Mouse (Mus musculus): Measurements from ENCODE around the gene Sbk3.

Gene Sbk3

DNA sequence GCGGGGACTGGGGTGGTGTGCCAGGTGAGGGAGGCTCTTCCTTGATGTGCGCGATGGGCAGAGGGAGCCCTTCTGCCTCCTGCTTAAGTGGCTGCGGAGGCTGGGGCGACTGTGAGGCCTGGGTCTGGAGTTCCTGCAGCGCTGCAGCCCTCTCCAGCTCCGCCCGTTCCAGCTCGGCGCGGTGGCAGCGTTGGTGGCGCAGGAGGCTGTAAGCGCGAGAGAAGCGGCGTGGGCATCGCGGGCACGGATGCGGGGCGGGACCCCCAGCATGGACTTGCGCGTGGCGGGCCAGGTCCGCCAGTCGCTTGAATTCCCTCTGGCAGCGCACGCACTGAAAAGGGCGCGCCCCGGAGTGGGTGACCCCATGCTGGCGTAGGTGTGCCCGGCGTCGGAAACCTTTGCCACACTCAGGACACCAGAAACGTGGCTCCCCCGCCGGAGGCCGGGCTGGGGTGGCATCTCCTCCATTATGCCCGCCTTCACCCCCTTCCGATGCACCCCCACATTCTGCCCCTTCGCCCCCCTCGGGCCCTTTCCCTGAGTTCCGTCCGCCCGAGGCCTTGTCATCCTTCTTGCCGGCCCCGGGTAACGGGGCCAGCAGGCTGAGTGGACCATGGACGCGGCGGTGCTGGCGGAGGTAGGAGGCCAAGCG, 22.5 kb upstream of the Sbk3 start:
- DNase-seq (ENCODE audit: low spot score in 2 of 2), result no peak

DNA sequence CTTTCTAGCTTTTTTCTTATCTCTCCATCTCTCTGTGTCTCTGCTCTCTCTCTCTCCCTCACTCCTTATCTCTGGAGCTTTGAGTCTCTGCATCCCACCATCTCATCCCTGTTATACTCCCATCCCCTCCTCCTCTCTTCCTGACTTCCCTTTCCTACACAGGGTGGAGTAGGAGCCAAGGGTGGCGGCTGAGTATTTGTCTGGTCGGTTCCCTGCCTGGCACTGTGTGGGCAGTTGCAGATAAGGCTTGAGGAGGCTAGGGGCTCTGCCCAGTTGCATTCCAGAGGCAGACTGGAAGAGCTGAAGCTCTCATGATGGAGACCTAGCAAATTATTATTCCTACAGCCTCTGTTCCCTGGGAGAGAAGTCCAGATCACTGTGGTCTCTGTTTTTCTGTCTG, 17.3 kb upstream of the Sbk3 start:
- no peak for DNase-seq (ENCODE audit: low spot score in 2 of 2)

DNA sequence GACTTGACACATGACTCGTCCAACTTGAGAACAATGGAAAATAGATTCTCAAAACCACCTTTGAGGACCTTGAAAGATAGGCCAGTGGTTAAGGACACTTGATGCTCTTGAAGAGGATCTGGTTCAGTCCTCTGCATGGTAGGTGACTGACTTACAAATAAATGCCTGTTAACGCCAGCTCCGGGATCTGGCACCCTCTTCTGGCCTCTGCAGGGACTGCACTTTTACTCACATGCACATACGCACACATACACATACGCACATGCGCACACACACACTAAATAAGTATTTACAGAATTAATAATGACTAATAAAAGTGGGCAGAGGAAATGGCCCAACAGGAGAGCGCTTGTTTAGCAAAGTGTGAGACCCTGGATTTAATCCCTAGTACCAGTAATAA, 5.9 kb upstream of the Sbk3 start:
- DNase-seq (ENCODE audit: low spot score in 2 of 2), result no peak

DNA sequence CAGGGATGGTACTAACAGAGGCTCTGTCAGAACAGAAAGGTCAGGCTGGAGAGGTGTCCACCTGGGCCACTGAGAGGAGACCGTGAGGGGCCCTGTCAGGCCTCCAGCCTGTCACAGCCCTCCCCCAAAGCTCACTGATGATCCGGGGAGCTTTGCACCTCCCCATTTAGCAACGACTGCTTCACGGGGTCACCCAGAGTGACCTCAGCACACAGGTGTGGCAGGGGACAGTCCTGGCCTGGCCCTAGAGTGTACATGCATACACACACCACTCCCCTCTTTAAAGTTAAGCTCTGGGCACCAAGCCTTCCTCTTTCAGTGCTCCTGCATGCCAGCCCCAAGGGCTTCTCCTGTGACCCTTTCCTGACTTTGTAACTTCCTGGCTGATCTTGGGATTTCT, 4.5 kb upstream of the Sbk3 start:
- no peak for DNase-seq (ENCODE audit: low spot score in 2 of 2)

DNA sequence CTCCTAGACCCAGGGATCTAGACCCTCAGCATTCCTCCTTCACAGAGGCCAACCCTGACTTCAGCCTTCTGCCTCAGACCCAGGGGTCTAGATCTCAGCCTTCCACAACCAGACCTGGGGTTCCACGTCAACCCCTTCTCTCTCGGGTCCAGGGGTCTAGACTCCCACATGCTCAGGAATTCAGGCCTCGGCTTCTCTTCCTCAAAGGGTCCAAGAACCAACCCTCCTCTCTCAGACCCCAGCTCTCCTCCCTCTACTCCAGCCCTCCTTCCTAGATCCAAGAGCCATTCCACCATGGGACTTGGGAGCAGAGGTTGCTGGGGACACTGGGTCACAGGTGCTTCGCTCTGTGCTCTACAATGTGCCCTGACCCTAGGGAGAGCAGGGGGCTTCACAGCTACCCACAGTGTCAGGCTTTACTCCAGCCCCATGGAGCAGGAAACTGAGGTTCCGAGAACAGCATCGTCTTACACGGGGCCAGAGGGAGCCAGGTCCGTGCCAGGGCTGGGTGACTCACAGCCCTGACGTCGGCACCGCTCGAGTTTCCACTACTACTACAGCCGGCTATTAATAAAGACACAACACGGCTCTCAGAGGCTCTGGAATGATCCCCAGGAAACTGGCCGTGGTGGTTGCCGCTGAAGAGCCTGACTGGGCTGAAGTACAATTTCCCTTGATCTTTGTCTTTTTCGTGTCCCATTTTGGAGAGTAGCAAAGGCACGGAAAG, 1.5 kb upstream of the Sbk3 start:
- no peak for DNase-seq (ENCODE audit: low spot score in 2 of 2)

DNA sequence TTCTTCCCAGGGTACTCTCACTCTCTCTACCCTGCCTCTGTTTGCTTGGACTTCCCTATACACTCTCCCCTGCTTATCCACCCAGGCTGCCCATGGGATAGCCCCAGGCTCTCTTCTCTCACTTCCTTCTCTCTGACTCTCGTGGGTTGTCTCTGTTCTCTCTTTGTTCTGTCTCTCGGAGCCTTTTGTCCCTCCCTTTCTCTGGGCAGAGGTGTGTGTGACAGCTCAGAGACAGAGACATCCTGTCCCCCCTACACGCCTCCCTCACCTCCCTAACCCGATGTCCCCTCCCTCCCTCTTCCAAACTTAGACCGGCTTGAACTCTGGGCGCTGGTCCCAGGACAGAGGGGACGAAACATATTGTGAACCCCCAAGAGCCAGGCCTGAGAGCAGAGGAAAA, 742 bp upstream of the Sbk3 start:
- DNase-seq (ENCODE audit: low spot score in 2 of 2), result no peak

DNA sequence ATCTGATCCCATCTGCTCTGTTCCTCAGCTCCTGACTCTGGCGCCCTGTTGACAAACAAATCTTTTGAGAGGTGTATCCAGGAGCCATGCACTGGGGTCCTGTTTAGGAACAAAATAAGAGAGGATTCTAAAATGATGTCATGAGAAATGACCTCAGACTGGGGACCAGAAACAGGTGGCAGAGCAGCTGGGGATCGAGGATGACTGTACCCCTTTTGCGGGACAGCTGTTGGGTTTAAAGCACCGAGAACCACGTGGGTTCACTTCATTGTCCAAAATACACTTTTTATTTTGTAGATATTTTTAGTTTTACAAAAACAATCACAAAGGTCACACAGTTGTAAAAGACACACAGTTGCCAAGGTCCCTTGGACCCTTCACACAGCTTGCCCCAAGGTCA, 6.0 kb downstream of the Sbk3 start:
- no peak for DNase-seq (ENCODE audit: low spot score in 2 of 2)

DNA sequence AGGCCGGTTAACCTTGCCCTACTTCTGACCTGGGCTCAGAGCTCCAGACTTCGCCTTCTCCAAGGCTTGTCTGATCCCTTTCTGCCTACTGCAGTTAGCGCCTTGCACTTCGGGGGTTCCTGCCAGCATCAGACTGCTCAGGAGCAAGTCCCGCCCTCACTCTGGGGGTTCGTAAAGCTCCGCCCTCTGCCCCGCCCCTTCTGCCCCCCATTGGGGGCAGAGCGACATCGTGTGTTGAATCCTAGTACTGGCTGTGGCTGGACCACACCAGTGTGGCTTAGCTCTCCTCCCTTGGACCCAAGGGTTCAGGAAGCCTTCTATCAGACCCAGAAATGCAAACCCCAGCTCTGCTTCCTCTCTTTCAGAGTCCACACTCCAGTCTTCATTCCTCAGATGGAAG, 6.7 kb downstream of the Sbk3 start, which contains the start of gene Sbk2:
Sbk2 (minus strand) TSS at position 135 of the 400 bp plus-strand sequence.
- peak; percentile 59 to 71 for DNase-seq (ENCODE audit: low spot score in 2 of 2)

DNA sequence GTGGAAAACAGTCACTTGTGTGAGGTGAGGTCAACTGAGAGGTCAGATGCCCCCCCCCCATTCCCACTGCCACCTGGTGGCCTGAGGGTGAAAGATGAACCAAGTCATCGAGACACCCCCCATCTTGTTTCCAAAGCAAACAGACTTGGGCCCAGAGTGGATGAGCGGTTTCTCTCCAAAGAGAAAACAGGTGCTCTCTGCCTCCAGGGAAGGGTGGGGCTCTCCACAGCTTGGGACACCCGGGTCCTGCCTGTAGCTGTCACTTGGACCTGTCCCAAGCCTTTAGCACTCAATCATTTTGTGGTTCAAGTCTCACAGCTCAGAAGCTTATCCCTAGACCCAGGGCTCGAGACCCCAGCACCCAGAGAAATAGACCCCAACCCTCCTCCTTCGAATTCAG, 7.4 kb downstream of the Sbk3 start:
- no peak for DNase-seq (ENCODE audit: low spot score in 2 of 2)

DNA sequence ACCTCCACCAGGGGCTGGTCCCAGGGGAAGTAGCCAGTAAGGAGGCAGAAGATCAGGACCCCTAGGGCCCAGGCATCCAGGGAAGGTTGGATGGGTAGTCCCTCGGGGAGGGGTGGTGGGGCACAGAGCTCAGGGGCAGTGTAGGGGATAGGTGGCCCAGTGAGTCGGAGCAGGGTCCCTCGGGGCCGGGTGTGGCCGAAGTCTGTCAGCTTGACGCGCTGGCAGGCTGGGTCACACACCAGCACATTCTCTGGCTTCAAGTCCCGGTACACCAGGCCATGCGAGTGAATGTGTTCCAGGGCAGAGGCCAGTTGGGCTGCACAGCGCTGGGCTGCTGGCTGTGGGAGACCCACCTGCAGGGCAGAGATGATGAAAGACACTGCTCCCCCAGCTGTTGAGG, 13.6 kb downstream of the Sbk3 start:
- DNase-seq (ENCODE audit: low spot score in 2 of 2), result peak in 1 of 2 experiments; percentile 14

DNA sequence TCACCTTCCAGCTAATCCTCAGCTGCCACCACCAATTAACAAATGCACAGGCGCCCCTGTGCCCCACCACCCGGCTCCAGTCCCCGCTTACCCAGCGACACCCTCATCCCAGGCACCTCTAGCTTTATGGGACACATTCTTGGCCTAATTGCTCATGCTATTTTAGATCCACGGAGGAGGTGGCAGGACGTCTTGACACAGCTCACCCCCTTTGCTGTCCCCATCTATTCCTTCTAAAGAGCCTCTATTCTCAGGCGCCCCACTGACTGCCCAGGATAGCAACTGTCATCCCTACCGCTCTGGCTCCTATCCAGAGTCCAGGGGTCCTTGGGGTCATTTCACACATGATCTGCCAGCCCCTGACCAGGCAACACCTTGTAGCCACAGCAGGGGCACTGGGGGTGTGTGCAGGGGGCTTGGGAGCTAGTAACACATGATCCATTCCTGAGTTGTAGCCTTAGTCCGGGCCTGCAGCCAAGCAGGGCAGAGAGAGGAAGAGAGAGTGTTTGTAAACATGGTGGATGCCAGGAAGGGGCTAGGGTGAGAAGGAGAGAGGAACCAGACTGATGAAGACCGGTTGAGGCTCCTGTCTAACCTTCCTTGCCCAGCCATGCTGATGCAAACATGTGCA, 17.0 kb downstream of the Sbk3 start:
- DNase-seq (ENCODE audit: low spot score in 2 of 2), result no peak

DNA sequence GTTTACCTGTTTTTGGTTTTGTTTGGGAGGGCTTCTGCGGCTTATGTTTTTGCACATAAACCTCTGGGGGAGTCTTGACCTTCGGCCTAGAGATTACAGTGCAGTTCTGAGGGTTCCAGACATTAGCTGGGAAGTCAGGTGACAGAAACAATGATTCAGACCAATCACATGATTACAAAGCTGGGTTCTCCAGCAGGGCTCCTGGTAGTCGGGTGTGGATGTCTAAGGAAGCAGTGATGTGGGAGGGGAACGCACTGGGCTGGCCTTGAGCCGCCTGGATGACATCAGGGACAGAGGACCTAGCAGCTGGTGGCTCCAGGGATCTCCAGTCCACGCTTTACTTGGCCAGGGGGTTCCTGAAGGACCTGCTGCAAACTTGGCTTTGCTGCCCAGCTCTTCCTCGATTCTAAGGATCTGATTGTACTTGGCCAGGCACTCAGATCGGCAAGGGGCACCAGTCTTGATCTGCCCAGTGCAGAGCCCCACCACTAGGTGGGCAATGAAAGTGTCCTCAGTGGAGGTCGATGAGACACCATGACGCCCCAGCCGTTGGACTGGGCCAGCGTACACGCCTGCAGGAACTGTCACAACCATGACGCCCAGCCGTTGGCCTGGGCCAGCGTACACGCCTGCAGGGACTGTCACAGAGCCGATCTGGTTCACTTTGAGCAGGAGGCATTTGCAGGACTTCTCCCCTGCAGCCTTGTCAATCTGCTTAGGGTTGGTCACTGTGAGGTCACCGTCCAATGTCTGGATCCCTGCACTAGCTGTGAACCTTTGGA, 20.2 kb downstream of the Sbk3 start:
- DNase-seq (ENCODE audit: low spot score in 2 of 2), result no peak

DNA sequence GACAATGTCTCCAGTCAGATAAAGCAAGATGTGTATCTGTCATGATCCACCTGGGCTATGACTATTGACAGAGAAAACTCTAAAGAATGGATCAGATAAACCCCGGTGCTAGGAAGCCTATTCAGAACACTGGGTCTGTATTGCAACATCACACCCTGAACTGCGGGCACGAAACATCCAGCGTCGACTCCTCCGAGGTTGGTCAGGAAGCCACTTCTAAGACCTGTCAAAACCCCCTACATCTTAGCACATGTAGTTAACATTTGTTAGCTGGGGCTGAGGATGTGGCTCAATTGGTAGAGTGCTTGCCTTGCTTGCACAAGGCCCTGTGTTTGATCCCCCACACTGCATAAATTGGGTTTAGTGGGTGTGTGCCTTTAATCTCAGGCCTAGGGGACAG, 22.6 kb downstream of the Sbk3 start:
- no peak for DNase-seq (ENCODE audit: low spot score in 2 of 2)

DNA sequence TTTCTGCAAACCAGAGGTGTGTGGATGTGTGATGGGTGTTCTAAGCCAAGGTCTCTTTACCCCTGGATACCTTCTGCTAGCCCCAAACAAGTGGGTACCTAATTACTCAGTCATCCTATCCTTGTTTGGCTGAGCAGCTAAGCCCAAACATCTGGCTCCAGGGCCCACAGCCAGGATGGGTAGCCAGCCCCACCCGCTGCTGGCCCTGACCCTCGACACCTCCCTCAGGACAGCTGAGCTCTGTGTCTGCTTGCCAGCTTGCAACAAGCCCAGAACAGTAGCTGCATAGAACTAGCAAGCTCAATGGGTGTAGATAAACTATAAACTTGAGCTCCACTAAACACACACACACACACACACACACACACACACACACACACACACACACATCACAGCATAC, 23.1 kb downstream of the Sbk3 start:
- DNase-seq (ENCODE audit: low spot score in 2 of 2), result no peak

DNA sequence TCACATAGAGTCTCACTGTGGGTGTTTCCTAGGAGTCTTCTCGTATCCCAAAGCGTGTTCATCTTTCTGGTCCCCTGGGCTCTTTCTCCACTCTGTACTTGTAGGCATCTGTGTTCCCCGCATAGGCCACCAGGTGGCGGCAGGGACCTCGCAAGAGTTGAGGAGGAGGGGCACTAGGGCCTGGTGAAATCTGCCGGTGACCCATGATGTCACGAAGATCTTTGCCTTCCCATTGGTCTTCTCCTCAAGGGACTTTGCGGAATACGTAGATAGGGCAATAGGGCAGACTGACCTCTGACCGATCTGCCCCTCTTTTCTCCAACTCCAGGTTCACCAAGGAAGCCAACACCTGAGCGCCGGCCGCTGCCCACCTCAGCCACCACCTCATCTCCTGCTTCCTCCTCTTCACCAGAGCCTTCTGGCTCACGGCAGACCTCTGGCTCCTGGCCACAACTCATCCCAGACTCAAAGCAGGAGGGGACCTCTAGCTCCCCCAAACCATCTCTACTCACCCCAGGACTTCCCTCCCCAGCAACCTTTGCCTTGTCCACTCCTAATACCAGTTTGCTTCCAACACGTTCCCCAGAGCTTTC, 27.6 kb downstream of the Sbk3 start:
- peak; percentile 86 to 93 for DNase-seq (ENCODE audit: low spot score in 2 of 2)

DNA sequence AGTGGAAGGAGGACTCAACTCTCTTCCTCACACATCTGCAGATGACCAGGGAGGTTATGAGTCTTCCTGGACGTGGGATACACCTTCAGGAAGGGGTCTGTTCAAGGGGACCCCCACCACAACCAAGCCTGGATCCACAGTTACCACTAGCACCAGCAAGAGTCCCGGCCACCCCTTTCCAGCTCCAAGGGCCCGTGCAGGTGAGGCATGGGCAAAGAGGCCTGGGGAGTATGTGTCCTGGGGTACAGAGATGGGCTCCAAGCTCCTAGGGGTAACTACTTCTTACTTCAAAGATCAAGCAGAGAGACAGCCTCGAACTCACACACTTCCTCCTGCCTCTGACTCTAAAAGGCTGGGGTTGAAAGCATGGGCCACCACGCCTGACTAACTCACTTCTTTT, 28.3 kb downstream of the Sbk3 start:
- DNase-seq (ENCODE audit: low spot score in 2 of 2), result no peak

DNA sequence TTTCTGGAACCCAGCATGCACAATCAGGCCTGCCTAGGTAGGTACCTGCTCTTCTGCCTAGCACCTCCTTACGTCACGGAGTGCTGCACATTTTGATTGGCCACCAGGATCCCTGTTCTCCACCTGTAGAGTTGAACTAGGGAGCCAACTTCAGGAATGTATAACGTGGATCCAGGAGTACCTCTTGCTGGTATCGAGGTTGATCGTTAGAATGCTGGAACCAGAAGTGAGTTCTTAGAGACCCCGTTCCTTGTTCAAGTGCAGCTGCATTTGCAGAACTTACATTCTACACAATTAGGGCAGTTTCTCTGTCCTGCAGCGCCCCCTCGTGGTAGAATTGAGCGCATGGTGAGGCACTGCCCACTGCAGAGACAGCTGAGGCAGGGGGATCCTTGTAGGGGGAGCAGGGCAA, 30.9 kb downstream of the Sbk3 start:
- peak; percentile 65 to 82 for DNase-seq (ENCODE audit: low spot score in 2 of 2)

DNA sequence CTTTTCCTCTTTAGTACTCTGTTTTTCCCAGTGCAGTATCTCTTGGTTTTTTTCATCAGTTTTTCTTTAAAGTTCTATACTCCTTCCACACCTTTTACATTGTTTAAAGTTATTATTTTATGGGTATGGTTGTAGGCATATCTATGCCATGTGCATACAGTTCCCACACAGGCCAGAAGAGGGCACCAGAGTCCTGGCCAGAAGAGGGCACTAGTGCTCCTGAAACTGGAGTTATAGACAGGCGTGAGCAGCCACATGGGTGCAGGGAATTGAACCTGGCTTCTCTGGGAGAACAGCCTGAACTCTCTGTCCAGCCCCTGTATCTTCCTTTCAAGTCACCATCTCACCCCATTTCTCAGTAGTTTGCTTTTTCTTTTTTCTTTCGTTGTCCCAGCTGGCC, 32.5 kb downstream of the Sbk3 start:
- DNase-seq (ENCODE audit: low spot score in 2 of 2), result peak; percentile 60 to 72

DNA sequence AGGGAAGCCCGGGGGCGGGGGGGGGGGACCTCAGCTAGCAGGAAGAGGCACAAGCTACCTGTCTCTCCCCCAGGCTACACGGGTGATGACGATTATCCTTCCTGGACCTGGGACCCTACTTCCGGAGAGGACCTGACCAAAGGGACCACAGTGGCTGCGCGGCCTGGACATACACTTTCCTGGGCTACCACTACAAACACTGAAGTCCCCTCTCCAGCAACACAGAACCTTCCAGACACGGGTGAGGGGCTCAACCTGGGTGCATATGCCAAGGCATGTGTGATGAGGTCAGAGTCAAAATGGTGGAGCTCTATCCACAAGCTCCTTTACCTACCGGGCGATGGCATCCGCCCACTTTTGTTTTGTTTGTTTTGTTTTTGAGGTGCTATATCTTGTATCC, 33.6 kb downstream of the Sbk3 start:
- DNase-seq (ENCODE audit: low spot score in 2 of 2), result no peak

DNA sequence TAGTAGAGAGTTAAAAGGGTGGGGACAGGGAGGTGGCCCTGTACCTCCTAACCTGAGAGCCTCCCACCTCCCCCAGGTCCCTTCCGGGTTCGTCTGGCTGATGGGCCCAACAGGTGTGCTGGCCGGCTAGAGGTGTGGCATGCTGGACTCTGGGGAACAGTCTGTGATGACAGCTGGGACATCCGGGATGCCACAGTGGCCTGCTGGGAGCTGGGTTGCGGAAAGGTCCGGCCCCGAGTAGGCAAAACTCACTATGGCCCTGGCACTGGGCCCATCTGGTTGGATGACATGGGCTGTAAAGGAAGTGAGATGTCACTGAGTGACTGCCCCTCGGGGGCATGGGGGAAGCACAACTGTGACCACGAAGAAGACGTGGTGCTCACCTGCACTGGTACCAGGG, 34.1 kb downstream of the Sbk3 start:
- DNase-seq (ENCODE audit: low spot score in 2 of 2), result no peak

DNA sequence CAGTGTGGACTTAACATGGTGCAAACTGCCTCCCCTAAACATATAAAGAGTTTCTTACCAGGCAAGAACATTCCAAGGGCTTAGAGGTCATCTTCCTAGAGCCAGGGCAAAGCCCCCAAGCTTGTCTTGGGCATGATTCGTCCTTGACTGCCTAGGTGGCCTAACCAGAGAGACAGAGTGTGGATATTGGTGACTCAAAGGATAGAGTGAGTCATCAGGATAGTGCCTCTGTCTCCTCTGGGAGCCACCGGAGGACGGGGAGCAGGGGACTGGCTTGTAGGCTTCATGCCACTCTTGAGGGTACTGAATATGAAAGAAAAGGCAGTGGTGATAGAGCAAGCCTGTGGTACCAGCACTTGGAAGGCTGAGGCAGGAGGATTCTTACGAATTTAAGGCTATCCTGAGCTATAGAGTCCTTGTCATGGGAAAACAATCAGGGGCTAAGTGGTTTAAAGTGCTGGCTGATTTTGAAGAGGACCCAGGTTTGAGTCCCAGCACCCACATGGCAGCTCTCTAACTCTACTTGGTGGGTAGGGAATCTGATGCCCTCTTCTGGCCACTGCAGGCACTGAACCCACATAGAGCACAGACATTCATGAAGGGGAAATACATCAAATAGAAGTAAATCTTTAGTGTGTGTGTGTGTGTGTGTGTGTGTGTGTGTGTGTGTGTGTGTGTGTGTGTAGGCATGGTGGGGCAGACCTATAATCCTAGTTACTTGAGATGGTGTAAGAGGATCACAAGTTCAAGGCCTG, 36.6 kb downstream of the Sbk3 start:
- no peak for DNase-seq (ENCODE audit: low spot score in 2 of 2)

Data from spleen, postnatal 14 days (tissue).